Comparison of ENCODE assay signal across 22 mouse cellular contexts in the genomic region with DNA sequence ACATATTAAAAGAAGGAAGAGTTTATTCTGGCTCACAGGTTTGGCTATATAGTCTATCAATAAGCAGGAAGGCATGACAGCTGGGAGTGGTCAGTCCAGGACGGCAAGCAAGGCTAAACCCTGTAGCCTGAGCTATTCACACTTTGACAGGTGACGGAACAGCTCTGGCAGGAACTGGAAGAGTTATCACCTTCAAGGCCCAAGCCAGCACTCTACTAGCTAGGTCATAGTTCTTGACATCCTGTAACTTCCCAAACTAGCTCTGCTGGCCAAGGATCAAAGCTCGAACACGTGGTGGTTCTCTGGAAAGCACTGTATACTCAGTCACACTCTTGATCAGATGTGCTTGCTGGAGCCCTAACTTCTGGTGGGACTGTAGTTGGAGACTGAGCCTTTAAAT. TPM values are rescaled to one million over a fixed set of nuclear protein-coding genes. Genes with fewer than 3 reads are reported as not detected.
DNase-seq lines count a peak whose midpoint lies in the region; ATAC-seq and TF ChIP-seq lines count a peak whose summit lies in the region.
"Had no signal": no experiment of that assay in that cellular context is flagged by ENCODE, and none has a peak within 500 bp of the region (broad histone marks: within the 10 kb centered on the region; RNA-seq: fewer than 3 reads in every experiment).

No protein-coding gene starts in this region.

- H3K27me3 ChIP-seq in intestine, postnatal 0 days (replicated peaks; ENCODE audit: control insufficient read depth, insufficient read depth, low read length) = no peaks in the 10 kb centered on the region
- H3K27me3 ChIP-seq in intestine, embryonic 16.5 days (replicated peaks; ENCODE audit: control insufficient read depth, insufficient read depth, low read length) = no peaks in the 10 kb centered on the region
- H3K27me3 ChIP-seq: forebrain, embryonic 13.5 days; hindbrain, embryonic 15.5 days; intestine, embryonic 15.5 days; liver, embryonic 15.5 days; midbrain, embryonic 15.5 days; neural tube, embryonic 12.5 days had no signal

- H3K4me2 ChIP-seq in intestine, postnatal 0 days (replicated peaks; ENCODE audit: low read depth) = no peak overlapping the region
- H3K4me2 ChIP-seq in intestine, embryonic 16.5 days (ENCODE audit: low read depth, low read length) = no peak overlapping the region
- H3K4me2 ChIP-seq: forebrain, embryonic 13.5 days; hindbrain, embryonic 15.5 days; intestine, embryonic 15.5 days; liver, embryonic 15.5 days; midbrain, embryonic 15.5 days; neural tube, embryonic 12.5 days had no signal

- 47% methylated on average over 4 of the region's 4 CpGs for WGBS in intestine, postnatal 0 days
- 67% methylated on average over 4 of the region's 4 CpGs for WGBS in intestine, embryonic 16.5 days

- TF ChIP-seq CTCF in intestine, postnatal 0 days (IDR thresholded peaks at IDR 0.05; ENCODE audit: low read depth) = no peak

- H3K27ac ChIP-seq in intestine, postnatal 0 days (ENCODE audit: low read depth, low read length) = 0 out of 2 replicates have a peak overlapping the region, but pooled peaks have one; percentile 23
- H3K27ac ChIP-seq in intestine, embryonic 16.5 days (ENCODE audit: low read length) = no peak overlapping the region
- H3K27ac ChIP-seq: forebrain, embryonic 13.5 days; hindbrain, embryonic 15.5 days; intestine, embryonic 15.5 days; liver, embryonic 15.5 days; midbrain, embryonic 15.5 days; neural tube, embryonic 12.5 days had no signal

- 0 out of 2 replicates have a peak, but pooled peaks cover 10% of the 10 kb centered on the region for H3K4me1 ChIP-seq in intestine, postnatal 0 days (replicated peaks; ENCODE audit: control insufficient read depth, insufficient read depth, low read length)
- 0 out of 2 replicates have a peak, but pooled peaks cover 4% of the 10 kb centered on the region for H3K4me1 ChIP-seq in intestine, embryonic 16.5 days (ENCODE audit: control insufficient read depth, insufficient read depth, low read length)
- H3K4me1 ChIP-seq: forebrain, embryonic 13.5 days; hindbrain, embryonic 15.5 days; liver, embryonic 15.5 days; midbrain, embryonic 15.5 days; neural tube, embryonic 12.5 days had no signal

- DNase-seq in gastrocnemius, adult 8-10 months (ENCODE audit: low spot score in 2 of 2) = peak; percentile 18 to 53
- no peak for DNase-seq in gastrocnemius, postnatal 14 days
- DNase-seq in kidney, adult 9 months = peak; percentile 47
- peak; percentile 38 to 40 for DNase-seq in kidney, postnatal 36 days
- DNase-seq in urinary bladder, postnatal 14 days (ENCODE audit: low spot score) = no peak
- DNase-seq: adrenal gland, postnatal 25 days; cerebellum, adult 8-10 months; cerebellum, postnatal 36 days; lung, postnatal 4 days; right cerebral cortex, postnatal 25 days; thymus, adult 2 months; thymus, postnatal 4 days had no signal

- no peaks in the 10 kb centered on the region for H3K9me3 ChIP-seq in intestine, postnatal 0 days (ENCODE audit: control insufficient read depth)
- no peaks in the 10 kb centered on the region for H3K9me3 ChIP-seq in intestine, embryonic 16.5 days (ENCODE audit: control insufficient read depth, low read length)
- H3K9me3 ChIP-seq: forebrain, embryonic 13.5 days; hindbrain, embryonic 15.5 days; intestine, embryonic 15.5 days; liver, embryonic 15.5 days; midbrain, embryonic 15.5 days; neural tube, embryonic 12.5 days had no signal

- peak; percentile 65 for ATAC-seq in intestine, postnatal 0 days
- no peak; the same call in 1 of the 2 replicates for ATAC-seq in intestine, embryonic 16.5 days
- no peak for ATAC-seq in inflammation-experienced regulatory T-cells, adult 6 months
- ATAC-seq: CD4-positive, CD25-positive, alpha-beta regulatory T cell, adult 4 months; forebrain, embryonic 13.5 days; intestine, embryonic 15.5 days; midbrain, embryonic 15.5 days had no signal

- H3K36me3 ChIP-seq in intestine, postnatal 0 days (ENCODE audit: control insufficient read depth, insufficient read depth) = no peaks in the 10 kb centered on the region
- no peaks in the 10 kb centered on the region for H3K36me3 ChIP-seq in intestine, embryonic 16.5 days (ENCODE audit: control insufficient read depth, insufficient read depth, low read length)
- H3K36me3 ChIP-seq: hindbrain, embryonic 15.5 days; intestine, embryonic 15.5 days; liver, embryonic 15.5 days; midbrain, embryonic 15.5 days; neural tube, embryonic 12.5 days had no signal

- no peak overlapping the region for H3K9ac ChIP-seq in intestine, postnatal 0 days (ENCODE audit: low read depth, low read length)
- no peak overlapping the region for H3K9ac ChIP-seq in intestine, embryonic 16.5 days (ENCODE audit: low read depth, low read length)
- H3K9ac ChIP-seq: forebrain, embryonic 13.5 days; hindbrain, embryonic 15.5 days; intestine, embryonic 15.5 days; liver, embryonic 15.5 days; midbrain, embryonic 15.5 days; neural tube, embryonic 12.5 days had no signal

- intact Hi-C loops in gastrocnemius, postnatal 14 days (cut with DNase I; ENCODE audit: low total_unique reads) = no loop called here

- H3K4me3 ChIP-seq in intestine, postnatal 0 days (ENCODE audit: low read depth, low read length) = no peak overlapping the region
- no peak overlapping the region for H3K4me3 ChIP-seq in intestine, embryonic 16.5 days (ENCODE audit: low read length)
- H3K4me3 ChIP-seq: forebrain, embryonic 13.5 days; hindbrain, embryonic 15.5 days; intestine, embryonic 15.5 days; liver, embryonic 15.5 days; midbrain, embryonic 15.5 days; neural tube, embryonic 12.5 days had no signal

RNA-seq across cellular contexts. Expression of a gene that starts 10.5 kb away (rescaled TPM):
- total RNA-seq in gastrocnemius, adult 8-10 months (2022) = 10 to 100 TPM; 15.5 to 20.4 (median 19.0) TPM
- total RNA-seq in gastrocnemius, postnatal 14 days (2021) = 10 to 100 TPM; 18.6 to 24.1 TPM
- 17.0 and 17.1 TPM in 2 replicates for polyA plus RNA-seq in intestine, postnatal 0 days (2015; fragmentation: Nextera tagmentation; extraction: Ambion mirVana)
- polyA plus RNA-seq in intestine, embryonic 16.5 days (2015; fragmentation: Nextera tagmentation; extraction: Ambion mirVana) = 21.5 and 25.2 TPM in 2 replicates
- polyA plus RNA-seq in inflammation-experienced regulatory T-cells, adult 6 months (2017; shearing (Covaris generic)) = 10 to 100 TPM; 14.9 to 24.1 (median 18.7) TPM

Comparison
In these comparisons a context has a peak if more than half of its experiments do, and no peak if none do; other contexts are left out.
1. DNase-seq: peak in gastrocnemius, adult 8-10 months (2 of 2), kidney, adult 9 months (single experiment) and kidney, postnatal 36 days (2 of 2); none in gastrocnemius, postnatal 14 days (single experiment) and urinary bladder, postnatal 14 days (single experiment).